Mouse (Mus musculus) erythroblast, embryonic 14.5 days (primary cell): Measurements from ENCODE around the gene Cfap57.

ENCODE experiments used
- GATA1 ChIP-seq: IDR thresholded peaks from 2 replicates; pipeline ENCODE4 v1.6.1; 2012; ENCODE audit warnings: low read length, inconsistent platforms, mixed read lengths
- TAL1 ChIP-seq: IDR thresholded peaks from 3 replicates; pipeline ENCODE4 v1.6.1; 2012; ENCODE audit warnings: low read length, inconsistent platforms, mixed read lengths

GRCm38 (mm10) chr4:118604065-118604464, 16.5 kb downstream of the Cfap57 start:
- no peak for TF ChIP-seq GATA1
- no peak for TF ChIP-seq TAL1
